Mouse (Mus musculus) testis, postnatal 14 days (tissue): ENCODE measurements around the gene Gtf2b.

ENCODE experiments used
- DNase-seq: peaks from one replicate; pipeline ENCODE4 v3.0.0; 2021; ENCODE audit warnings: low spot score

Gene Gtf2b

DNA sequence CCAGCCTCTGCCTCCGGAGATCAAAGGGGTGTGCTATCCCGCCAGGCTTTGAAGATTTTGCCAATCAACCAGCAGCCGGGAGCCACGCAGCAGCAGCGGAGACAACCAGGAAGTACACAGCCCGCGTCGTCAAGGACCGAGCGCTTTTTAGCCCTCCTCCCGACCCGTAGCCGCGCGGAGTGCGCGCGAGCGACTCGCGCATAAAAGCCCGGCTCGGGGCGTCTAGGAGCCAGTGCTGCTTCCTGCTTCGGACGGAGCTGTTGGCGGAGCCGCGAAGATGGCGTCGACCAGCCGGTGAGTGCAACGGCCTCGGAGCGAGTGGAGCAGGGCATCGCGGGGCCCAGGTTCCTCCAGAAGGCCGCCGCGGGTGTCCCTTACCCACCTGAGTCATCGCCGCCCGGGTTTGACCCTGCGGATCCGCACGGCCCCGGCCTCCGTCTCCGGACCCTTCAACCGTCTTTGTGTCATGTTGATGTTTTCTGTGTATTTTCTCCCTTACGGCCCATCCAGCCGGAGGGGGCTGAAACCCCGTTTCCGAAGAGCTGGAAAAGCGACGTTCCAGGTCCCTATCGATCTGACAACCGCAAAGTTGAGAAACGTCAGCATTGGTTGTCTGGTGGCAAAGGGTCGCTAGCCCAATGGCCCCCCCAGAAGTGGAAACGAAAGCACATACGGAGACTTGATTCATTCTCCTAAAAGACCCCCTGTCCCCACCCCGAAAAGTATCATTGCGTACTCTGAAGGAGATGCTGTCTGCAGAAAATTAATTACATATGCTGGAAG, at the start of gene Gtf2b:
Gene Gtf2b (plus strand): TSS at position 51 of the 783 bp plus-strand sequence.
- peak; percentile 91 for DNase-seq

DNA sequence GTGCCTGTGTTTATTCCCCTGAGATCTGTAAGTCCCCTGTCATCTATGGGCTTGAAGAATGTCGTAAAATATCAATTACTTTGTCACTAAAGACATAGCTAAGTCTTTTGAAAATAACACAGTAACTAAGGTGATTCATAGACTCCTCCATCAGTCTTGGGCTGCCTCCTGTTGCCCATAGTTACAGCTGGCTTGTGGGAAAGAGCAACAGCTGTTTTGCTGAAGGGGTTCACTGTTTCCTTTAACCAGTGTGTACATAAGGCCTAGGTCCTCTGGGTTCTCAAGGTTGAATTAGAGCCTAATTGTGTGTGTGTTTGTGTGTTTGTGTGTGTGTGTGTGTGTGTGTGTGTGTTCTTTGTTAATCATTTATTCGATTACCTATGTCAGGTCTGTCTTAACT, 39.4 kb upstream of the Gtf2b start:
- no peak for DNase-seq

DNA sequence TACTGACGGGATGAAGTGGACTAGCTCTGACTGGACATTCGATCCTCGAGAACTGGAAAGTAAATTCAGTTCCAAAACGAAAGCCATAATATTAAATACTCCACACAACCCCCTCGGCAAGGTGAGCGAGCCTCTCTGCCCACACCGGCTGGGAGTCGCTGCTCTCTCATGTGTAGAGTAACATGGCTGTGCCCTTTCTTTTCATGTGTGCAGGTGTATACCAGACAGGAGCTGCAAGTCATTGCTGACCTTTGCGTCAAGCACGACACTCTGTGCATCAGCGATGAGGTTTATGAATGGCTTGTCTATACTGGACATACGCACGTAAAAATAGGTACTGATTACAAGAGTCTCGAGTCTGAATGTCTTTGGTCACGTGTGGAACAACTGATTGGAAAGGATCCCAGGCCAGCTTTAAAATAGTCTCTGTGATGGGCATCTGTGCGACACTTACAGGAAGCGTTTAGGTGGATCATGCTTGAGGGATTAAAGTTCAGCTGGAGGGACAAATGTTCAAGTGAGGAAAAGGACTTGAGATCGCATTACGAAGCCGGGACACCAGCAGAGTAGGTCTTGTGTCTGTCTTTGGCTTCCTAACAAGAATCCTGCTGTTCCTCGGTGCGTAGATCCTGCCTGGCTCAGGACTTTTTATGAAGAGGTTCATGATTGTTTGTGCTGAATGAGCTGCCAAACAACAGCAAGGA, 38.7 kb upstream of the Gtf2b start:
- no peak for DNase-seq

DNA sequence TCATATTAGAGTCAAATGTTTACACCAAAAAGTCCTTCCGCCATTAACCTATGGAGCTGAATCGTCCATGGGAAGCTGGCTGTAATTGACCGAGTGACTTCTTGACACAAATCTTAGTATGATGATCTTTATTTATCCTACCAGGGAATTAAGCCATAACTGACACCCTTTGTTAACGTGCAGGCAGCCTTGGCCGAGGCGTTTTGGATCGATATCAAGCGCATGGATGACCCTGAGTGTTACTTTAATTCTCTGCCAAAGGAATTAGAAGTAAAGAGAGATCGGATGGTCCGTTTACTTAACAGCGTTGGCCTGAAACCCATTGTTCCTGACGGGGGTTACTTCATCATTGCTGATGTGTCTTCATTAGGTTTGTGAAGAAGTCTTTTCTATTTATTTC, 30.6 kb upstream of the Gtf2b start:
- DNase-seq: no peak

DNA sequence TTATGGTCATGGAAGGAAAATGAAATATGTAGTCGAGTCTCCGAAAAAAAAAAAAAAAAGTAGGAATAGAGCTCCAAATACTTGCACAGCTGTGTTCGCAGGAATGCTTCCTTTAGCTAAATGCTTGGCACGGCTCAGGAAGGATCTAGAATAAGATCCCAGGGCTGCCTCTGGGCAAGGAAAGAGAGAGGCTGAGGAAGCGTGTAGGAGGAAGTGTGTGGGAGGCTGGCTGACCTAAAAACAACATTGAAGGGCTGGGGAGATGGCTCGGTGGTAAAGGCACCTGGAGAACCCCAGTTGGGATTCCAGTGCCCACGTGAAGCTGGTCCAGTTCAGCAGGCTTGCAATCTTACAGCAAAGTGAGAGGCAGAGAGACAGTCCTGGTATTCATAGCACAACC, 23.9 kb upstream of the Gtf2b start:
- no peak for DNase-seq

DNA sequence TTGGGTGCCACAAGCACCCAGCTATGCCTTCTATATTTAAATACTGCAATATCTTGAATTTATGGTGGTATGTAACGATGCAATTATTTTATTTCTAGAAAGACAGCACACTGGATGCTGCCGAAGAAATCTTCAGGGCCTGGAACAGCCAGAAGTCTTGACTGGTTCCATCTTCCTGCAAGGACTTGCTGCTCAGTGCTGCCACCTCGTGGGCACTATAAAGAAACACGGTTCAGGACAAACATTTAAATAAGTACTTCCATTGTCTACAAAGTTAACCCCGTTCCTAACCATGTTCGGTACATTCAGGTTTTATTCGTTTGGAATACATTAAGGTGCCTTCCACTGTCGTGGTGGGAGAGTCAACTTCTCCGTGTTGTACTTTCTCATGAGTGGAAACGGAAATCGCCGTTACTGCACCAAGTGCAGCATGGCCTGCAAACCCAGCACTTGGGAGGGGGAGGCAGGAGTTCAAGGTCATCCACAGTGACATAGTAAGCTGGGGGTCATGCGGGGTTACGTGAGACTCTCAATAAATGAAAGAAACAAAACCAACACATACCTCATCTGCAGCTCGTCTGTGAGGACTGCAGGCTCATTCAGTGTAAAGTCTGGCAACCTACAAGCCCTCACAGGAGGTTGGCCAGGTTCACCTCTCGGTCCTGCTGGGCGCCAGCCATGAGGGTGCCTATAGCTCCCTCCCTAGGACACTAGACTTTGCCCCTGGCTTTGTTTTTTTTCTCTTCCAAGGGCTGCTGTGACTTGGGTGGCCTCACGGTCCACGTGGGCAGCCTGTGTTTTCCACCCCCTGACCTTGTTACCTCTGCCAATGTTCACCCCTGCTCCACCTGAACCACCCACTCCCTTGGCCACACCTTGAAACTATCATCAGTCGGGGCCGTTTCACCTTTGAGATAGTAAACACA, 20.6 kb upstream of the Gtf2b start:
- DNase-seq: no peak

DNA sequence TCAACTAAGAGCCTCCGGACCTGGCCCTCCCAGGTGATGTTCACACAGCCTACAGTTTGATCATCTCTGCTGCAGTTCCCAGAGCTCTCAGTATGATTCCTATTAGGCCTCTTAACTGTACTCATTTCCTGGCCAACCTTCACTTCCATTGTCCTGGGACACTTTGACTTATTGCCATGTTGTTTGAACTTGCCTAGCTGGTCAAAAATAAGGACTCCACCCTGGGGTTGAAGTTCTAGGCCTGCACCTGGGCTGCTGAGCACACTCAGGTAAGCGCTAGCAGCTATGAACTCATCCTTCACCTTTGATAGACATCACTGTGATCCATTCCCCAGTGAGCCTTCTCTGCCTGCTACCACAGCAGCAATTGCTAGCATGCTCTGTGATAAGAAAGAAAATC, 19.8 kb upstream of the Gtf2b start:
- DNase-seq: no peak

DNA sequence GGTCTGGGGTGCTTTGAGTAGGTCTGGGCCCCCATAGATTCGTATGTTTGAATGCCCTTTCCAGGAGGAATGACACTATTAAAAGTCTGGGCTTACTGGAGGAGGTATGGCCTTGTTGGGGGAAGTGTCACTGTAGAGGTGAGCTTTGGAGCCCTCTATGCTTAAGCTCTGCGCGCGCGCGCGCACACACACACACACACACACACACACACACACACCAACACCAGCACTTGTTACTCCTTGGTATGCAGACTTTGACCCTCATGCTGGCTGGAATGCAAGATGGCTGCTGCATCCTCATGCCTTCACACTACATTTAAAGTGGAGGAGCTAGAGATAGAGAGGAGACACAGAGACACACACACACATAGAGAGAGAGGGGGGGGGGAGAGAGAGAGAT, 17.2 kb upstream of the Gtf2b start:
- no peak for DNase-seq

DNA sequence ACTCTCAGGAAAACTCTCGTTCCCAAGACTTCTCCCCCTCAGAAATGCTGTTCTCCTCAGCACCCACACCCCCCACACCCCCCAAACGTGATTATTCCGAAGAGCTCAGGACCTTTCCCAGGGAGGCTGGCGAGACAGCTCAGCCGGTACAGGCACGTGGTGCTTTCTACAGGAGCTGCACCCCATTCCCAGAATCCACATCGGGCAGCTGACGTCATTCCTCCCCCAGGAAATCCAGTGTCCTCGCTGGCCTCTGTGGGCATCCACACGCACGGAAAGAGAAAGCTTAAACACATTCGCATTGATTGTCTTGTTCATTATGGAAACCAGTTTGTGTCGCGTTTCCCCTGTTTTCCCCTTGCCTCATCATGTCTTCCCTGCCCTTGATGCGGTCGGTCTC, 15.7 kb upstream of the Gtf2b start:
- no peak for DNase-seq

DNA sequence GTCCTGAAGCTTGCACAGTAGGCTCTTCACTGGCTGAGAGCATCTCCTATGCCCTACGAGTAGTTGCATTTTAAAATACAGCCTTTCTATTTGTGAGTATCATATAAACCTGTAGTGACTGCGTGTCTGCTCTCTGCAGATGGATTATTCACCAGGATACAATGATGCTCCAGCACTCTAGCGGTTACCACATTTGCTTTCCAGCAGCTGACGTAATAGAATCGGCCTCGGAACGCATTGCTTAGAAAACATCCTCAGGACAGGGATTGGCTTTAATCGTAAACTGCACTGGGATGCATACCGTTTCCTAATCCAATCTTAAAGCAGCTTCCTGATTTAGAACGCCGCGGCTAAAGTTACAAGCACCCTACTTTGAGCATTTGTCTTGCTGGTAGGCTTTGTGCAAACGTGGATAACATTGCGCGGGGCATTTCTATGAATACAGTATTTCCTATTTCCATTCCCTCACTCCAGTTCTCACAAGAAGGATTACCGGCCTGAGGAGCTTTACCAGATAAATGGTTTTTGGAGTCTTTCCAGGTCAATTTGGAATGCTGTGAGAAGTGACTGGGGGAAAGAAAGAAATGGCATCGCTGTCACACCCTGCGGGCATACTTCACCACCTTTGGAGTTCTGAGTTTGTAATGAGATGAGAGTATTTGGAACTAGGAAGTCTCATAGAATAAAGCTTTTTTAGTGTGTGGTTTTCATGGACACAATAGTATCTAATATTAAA, 9.5 kb upstream of the Gtf2b start:
- no peak for DNase-seq

GRCm38 (mm10) chr3:142757841-142758240, 7.0 kb upstream of the Gtf2b start:
- DNase-seq: no peak

- no peak for DNase-seq
Measured at GRCm38 (mm10) chr3:142758593-142758992, 6.3 kb upstream of the Gtf2b start.

- DNase-seq: peak; percentile 65
Measured at GRCm38 (mm10) chr3:142760356-142760755, 4.5 kb upstream of the Gtf2b start.

GRCm38 (mm10) chr3:142765778-142766165, 927 bp downstream of the Gtf2b start:
- DNase-seq: no peak

DNA sequence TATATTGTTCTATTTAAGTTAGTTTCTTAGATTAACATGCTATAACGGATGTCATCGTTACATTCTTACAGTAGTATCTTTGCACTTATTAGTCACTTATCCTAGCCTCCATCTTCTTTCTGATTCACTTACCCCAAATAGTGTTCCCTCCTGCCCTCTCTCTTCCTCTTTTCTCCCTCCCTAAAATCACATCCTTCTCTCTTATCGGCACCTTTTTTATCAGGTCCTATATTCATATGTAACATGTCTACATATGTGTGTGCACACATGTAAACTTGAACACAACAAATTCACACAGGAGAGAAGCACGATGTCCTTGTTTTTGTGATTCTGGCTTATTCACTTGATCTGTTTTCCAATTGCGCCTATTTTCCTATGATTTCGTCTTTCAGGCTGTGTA, 3.7 kb downstream of the Gtf2b start:
- no peak for DNase-seq

- DNase-seq: no peak
Measured at GRCm38 (mm10) chr3:142770518-142770917, 5.7 kb downstream of the Gtf2b start.

DNA sequence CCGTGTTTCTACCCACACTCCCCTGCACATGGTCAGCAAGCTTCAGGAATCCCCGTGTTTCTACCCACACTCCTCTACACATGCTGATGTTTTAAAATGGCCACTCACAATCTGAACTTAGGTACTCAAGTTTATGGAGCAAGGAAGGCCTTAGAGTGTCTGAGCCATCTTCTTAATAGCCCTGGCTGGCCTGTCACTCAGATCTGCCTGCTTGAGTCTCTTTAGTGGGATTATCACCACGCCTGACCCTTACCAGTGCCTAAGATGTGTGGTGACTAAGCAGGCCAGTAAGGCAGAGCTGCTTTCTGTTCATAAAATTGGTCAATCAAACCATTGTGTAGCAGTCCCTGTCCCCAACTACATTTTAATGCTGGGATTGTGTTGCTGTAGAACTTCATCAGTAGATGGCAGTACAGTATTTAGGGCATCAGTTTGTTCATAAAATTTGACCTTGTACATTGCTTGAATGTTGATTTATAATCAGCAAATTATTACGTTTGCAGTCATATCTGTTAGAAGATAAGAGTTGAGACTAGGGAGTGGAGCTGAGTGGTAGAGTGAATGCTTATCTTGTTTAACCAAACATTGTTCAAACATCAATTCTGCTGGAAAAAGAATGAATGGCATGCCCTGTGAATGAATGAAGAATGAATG, 8.8 kb downstream of the Gtf2b start:
- no peak for DNase-seq

DNA sequence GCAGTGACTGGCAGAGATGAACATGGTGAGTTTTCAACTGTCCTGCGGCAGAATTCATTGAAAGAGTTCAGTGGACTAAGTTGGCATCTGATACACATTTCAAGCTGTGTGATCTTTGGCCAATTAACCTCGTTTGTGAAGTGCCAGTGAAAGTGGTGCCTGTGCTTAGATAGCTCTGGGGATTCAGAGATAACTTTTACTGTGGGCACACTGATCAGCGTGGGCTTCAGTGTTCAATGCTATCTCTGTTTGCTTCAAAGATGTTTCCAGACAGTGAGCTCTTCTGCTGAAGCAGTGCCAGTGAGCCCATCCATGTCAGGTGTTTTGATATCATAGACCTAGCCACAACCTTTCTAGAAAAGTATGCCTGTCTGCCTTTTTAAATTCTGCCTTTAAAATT, 12.4 kb downstream of the Gtf2b start:
- no peak for DNase-seq

- no peak for DNase-seq
Measured at GRCm38 (mm10) chr3:142786423-142787072, 21.7 kb downstream of the Gtf2b start.

- no peak for DNase-seq
Measured at GRCm38 (mm10) chr3:142795587-142795986, 30.7 kb downstream of the Gtf2b start.

DNA sequence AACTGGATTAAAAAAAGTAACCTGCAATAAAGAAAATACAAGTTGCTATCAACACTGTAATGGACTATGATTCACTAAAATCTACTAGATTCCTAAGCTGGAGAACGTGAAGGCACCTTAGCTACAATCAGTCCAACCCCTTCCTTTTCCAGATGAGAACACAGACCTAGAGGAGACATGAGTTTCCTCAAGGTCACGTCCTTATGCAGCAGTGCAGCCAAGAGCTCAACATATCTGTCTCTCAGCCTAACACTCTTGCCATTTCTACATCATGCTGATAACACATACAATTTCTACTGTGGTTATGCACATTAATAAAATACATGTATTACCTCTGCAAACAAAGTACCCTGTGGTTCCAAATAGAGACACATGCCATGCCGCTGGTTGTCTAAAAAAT, 46.7 kb downstream of the Gtf2b start:
- no peak for DNase-seq
